Mouse (Mus musculus) heart, postnatal 0 days (tissue): ENCODE data around the gene Rap1gap. TPM values are rescaled to one million over a fixed set of nuclear protein-coding genes. Genes with fewer than 3 reads are reported as not detected.

ENCODE experiments used
- ATAC-seq: fragments of 200-750 bp; cut with Nextera tagmentation; 2 replicates; pipeline ENCODE4 v1.8.0; 2017; ENCODE audit warnings: low read depth, moderate number of reproducible peaks, moderate library complexity; ENCODE audit not compliant: insufficient read depth
- DNase-seq: peaks from one replicate; pipeline ENCODE4 v3.0.0-alpha.2; 2016; ENCODE audit warnings: low spot score
- H3K27ac ChIP-seq: fragments of 300-500 bp; sonication (generic); 2 replicates; pipeline ENCODE4 v1.5.1; 2014; ENCODE audit warnings: low read depth, mild to moderate bottlenecking
- H3K27me3 ChIP-seq: fragments of 300-500 bp; sonication (generic); 2 replicates; pipeline ENCODE4 v1.6.1; 2014; ENCODE audit warnings: low read length, mixed read lengths; ENCODE audit not compliant: control insufficient read depth, insufficient read depth
- H3K36me3 ChIP-seq: fragments of 300-500 bp; sonication (generic); replicated peaks from 2 replicates; pipeline ENCODE4 v1.6.1; 2014; ENCODE audit warnings: low read length, mixed read lengths; ENCODE audit not compliant: control insufficient read depth, insufficient read depth
- H3K4me1 ChIP-seq: fragments of 300-500 bp; sonication (generic); 2 replicates; pipeline ENCODE4 v1.6.1; 2014; ENCODE audit warnings: antibody characterized with exemption; ENCODE audit not compliant: control insufficient read depth, insufficient read depth
- H3K4me2 ChIP-seq: fragments of 300-500 bp; sonication (generic); 2 replicates; pipeline ENCODE4 v1.6.1; 2014; ENCODE audit warnings: low read depth, mild to moderate bottlenecking, low read length, moderate library complexity
- H3K4me3 ChIP-seq: fragments of 300-500 bp; sonication (generic); 2 replicates; pipeline ENCODE4 v1.5.1; 2014; ENCODE audit warnings: low read depth, low read length
- H3K9ac ChIP-seq: fragments of 300-500 bp; sonication (generic); replicated peaks from 2 replicates; pipeline ENCODE4 v1.6.1; 2014; ENCODE audit warnings: low read depth, low read length, mixed read lengths
- H3K9me3 ChIP-seq: fragments of 300-500 bp; sonication (generic); replicated peaks from 2 replicates; pipeline ENCODE4 v1.6.1; 2016; ENCODE audit warnings: low read length; ENCODE audit not compliant: control insufficient read depth
- CTCF ChIP-seq: IDR thresholded peaks from 2 replicates; pipeline ENCODE4 v1.5.1; 2016; ENCODE audit warnings: antibody characterized with exemption, control low read depth, low read depth
- EP300 ChIP-seq: IDR thresholded peaks from 2 replicates; pipeline ENCODE4 v1.6.1; 2016; ENCODE audit warnings: antibody characterized with exemption, low read depth
- WGBS: fragments of 180-500 bp; shearing (Covaris S2); extraction: QIAGEN DNeasy Blood & Tissue Kit; methylation state at CpG from one replicate; pipeline ENCODE4 v1.1.7; 2014; 5-methylcytosine and 5-hydroxymethylcytosine counted together
- polyA plus RNA-seq: library from polyadenylated mRNA; unstranded; fragments of >200 nt; fragmentation: Nextera tagmentation; extraction: Ambion mirVana; gene quantifications from 2 replicates; pipeline ENCODE4 v1.2.1, GENCODE M21; 2015
- total RNA-seq: library from RNA; depleted of rRNA; stranded (reverse); fragments of >200 nt; gene quantifications from 2 replicates; pipeline ENCODE4 v1.2.3, GENCODE M21; 2014; ENCODE audit warnings: low replicate concordance

Gene Rap1gap
- total and polyA plus RNA-seq, 2 experiments from 2014 or later: 10.4 to 17.7 TPM

DNA sequence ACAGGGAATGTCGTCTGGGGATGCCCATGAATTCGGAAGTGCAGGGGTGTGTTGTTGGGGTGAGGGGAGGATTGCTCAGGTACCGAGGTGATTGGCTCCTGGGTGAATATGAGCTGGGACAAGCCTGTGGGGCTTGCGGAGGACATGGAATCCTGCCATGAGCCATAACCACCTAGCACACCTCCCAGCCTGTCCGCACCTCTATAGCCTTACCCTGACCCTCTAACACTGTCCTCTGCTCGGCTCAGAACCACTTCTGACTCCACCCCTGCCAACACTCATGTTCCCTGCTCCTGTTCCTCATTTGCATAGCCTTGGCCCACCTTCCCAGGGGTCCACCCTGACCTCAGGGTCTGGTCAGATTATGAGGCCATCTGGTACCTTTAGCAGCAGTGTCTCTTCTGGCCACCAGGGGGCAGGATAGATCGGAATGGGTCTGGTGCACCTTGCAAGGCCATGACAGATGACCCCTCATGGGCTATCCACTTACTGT, 18.5 kb downstream of the Rap1gap start:
- H3K27me3 ChIP-seq: peaks cover 71% of the 10 kb centered on the region

DNA sequence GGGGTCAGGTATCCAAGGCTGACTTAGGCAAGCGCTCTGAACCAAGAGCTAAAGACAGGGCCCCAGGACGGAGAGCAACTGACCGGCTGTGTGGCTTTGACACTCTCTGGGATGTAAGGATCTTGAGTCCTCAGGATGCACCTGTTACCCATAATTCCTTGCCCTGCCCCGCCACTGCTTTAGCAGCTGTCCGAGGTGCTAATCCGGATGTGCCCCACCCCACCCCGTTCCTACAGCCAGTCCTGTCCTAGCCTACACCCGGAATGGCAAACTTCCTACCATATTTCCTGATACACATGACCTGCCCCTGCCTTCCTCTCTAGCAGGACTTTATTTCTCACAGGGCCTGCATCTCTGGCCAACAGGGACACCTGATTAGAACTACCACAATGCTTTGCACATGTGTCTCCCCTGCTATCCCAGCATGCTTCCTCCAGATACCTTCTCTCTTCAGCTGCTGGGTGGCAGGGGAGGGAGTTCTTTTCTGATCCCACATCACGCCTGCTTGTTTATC, 20.4 kb downstream of the Rap1gap start:
- no peak for DNase-seq
- H3K36me3 ChIP-seq: no peaks in the 10 kb centered on the region

More for the DNA sequence above, 18.5 kb downstream of the Rap1gap start:
- Histone ChIP-seq H3K4me2 (no peak overlapping the region), H3K27ac (no peak overlapping the region), H3K4me1 (no peaks in the 10 kb centered on the region), H3K9me3 (no peaks in the 10 kb centered on the region), H3K4me3 (no peak overlapping the region), H3K36me3 (no peaks in the 10 kb centered on the region), H3K9ac (no peak overlapping the region)
- ATAC-seq (peak; percentile 26; the same call in 1 of the 2 replicates), DNase-seq (no peak)
- 47% methylated on average over 7 of the region's 7 CpGs for WGBS
- TF ChIP-seq CTCF: peak; percentile 83
- no peak for TF ChIP-seq EP300

DNA sequence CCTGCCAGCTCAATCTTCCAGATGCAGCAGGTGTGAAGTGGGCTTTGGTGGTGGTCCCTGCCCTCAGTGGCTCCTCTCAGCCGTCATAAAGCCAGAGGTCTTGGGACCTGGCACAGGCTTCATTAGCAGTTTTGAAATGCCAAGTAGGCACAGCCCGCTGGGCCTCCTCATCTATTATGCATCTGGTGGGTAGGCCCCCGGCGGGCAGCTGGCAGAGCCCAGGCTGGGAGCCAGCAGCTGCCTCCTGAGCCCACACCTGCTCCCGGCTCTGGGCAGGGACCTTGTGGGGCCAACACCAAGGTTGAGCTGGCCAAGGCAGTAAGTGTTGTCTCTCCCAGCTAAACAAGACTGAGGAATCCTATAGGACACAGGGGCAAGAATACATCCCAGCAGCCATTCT, 21.8 kb downstream of the Rap1gap start:
- Histone ChIP-seq H3K4me1 (no peaks in the 10 kb centered on the region), H3K9me3 (no peaks in the 10 kb centered on the region), H3K36me3 (no peaks in the 10 kb centered on the region), H3K27ac (no peak overlapping the region), H3K9ac (no peak overlapping the region), H3K4me2 (no peak overlapping the region), H3K4me3 (no peak overlapping the region), H3K27me3 (peaks cover 43% of the 10 kb centered on the region)
- DNase-seq (no peak), ATAC-seq (no peak)
- TF ChIP-seq EP300 (no peak), CTCF (no peak)
- WGBS: 71% methylated on average over 5 of the region's 5 CpGs

More for the DNA sequence above, 20.4 kb downstream of the Rap1gap start:
- H3K4me2 ChIP-seq: no peak overlapping the region
- no peaks in the 10 kb centered on the region for H3K9me3 ChIP-seq
- WGBS: 17% methylated on average over 9 of the region's 9 CpGs
- no peak overlapping the region for H3K9ac ChIP-seq
- no peak for TF ChIP-seq CTCF
- no peak for TF ChIP-seq EP300
- no peak overlapping the region for H3K4me3 ChIP-seq
- no peaks in the 10 kb centered on the region for H3K4me1 ChIP-seq
- H3K27me3 ChIP-seq: peaks cover 57% of the 10 kb centered on the region
- no peak overlapping the region for H3K27ac ChIP-seq
- ATAC-seq: no peak

DNA sequence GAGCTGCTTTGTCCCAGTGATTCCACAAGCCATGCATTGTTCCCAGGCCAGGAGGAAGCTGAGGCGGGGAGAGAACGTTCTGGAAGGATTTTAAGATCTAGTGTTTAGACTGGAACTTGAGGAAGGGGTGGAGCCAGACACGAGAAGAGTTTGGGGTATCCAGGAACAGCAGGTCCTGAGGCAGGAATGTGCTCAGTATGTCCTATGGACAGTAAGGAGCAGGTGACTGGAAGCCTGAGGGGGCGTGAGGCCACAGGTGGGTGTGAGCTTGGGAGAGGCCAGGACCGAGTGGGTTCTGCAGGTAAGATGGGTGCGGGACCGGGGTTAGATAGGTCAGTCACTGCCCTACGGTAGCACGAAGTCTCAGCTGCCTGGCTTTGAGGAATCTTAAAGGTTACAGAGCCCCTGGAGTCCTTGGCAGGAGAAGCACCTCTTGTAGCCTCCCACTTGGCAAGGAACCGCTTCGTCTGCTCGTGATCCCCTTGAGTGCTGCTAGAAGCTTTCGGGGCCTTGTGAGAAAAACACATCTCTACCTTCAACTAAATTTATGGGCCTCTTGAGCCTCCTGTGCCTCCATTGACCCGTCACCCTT, 22.8 kb downstream of the Rap1gap start:
- Histone ChIP-seq H3K9ac (no peak overlapping the region), H3K4me3 (no peak overlapping the region), H3K27me3 (peaks cover 37% of the 10 kb centered on the region), H3K9me3 (no peaks in the 10 kb centered on the region), H3K27ac (no peak overlapping the region), H3K36me3 (no peaks in the 10 kb centered on the region), H3K4me2 (no peak overlapping the region), H3K4me1 (no peaks in the 10 kb centered on the region)
- ATAC-seq (no peak), DNase-seq (no peak)
- 65% methylated on average over 14 of the region's 14 CpGs for WGBS
- TF ChIP-seq CTCF (no peak), EP300 (no peak)

DNA sequence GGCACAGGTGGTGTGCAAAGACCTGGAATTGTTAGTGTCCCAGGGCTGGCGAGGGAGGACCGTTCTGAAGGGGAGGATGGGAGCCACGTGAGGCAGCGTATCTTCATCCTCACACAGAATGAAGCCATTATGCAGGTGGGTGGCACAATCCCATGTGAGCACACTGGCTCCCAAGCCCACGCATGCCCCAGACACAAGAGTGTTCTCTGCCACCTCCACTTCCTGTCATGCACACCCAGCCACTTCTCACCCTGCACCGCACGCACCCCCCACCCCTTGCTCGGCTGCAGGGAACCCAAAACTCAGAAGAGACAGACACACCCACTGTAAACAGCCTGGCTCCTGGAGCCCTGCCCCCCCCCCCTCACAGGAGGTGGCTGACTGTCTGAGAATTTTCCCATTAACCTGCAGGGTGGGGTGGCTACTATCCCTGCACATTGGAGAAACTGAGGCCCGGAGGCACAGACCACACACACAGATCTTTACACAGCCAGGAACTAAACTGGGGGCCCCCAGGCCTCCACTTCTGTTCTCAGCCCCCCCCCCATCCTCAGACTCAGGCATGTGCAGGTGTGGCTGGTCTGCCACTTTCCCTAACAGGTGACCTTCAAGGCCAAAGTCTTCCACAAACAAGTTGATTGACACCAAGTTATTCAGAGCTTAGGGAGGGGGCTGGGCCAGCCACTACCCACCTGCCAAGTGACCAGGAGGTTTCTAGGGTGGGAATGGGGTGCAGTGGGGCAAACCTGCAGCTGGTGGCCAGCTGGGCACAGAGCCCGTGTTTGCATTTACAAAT, 27.8 kb downstream of the Rap1gap start:
- TF ChIP-seq EP300: no peak
- no peak for TF ChIP-seq CTCF
- peaks cover 6% of the 10 kb centered on the region; the same call in 1 of the 2 replicates for H3K27me3 ChIP-seq

More for the DNA sequence above, 27.8 kb downstream of the Rap1gap start:
- DNase-seq (no peak), ATAC-seq (no peak)
- Histone ChIP-seq H3K27ac (no peak overlapping the region), H3K4me3 (no peak overlapping the region), H3K4me1 (no peaks in the 10 kb centered on the region; the same call in 1 of the 2 replicates), H3K36me3 (no peaks in the 10 kb centered on the region), H3K9ac (no peak overlapping the region), H3K9me3 (no peaks in the 10 kb centered on the region), H3K4me2 (no peak overlapping the region)
- WGBS: 74% methylated on average over 10 of the region's 10 CpGs
